Mouse (Mus musculus) stomach, postnatal 0 days (tissue): ENCODE data around the gene Dop1b.

ENCODE experiments used
- CTCF ChIP-seq: IDR thresholded peaks from 2 replicates; pipeline ENCODE4 v1.5.1; 2016; ENCODE audit warnings: antibody characterized with exemption, low read depth, mild to moderate bottlenecking, moderate library complexity
- EP300 ChIP-seq: optimal IDR thresholded peaks from 2 replicates; pipeline ENCODE3; 2016; ENCODE audit warnings: antibody characterized with exemption

DNA sequence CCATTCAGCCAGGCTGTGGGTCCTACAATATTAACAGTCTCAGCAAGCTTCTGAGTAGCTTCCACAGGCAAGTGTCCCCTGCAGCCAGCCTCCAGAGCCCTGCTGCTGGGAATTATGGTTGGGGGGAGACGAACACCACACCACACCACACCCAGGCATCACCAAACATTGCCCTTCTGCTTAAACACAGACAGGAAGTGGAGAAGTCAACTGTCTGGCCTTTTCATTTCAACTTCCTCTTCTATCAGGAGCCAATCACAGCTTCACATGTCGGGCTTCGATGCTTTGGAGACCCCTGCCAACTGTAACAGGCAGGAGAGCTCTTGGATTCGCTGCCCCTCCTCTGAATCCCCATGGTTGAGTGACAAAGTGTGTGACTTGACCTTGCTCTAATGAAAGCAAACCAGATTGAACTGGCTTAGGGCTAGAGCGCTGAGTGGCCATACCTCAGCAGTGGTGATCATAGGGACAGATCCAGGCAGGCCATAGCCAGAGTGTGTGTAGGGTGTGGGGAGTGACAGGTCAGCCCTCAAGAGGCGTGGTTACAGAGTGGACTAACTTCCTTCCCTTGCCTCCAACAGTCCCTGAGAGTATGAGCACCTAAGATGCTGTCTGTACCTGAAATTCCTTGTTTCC lies 20.4 kb upstream of the Dop1b start:
- no peak for TF ChIP-seq CTCF
- no peak for TF ChIP-seq EP300
